Mouse (Mus musculus) erythroblast, embryonic 14.5 days (primary cell): ENCODE results near the gene Wdr59.

Source experiments
- GATA1 ChIP-seq: IDR thresholded peaks from 2 replicates; pipeline ENCODE4 v1.6.1; 2012; ENCODE audit warnings: low read length, inconsistent platforms, mixed read lengths
- TAL1 ChIP-seq: IDR thresholded peaks from 3 replicates; pipeline ENCODE4 v1.6.1; 2012; ENCODE audit warnings: low read length, inconsistent platforms, mixed read lengths

- TF ChIP-seq GATA1 (no peak), TAL1 (no peak)
Observed at GRCm38 (mm10) chr8:111564093-111564492, 42.2 kb upstream of the Wdr59 start.
